Mouse (Mus musculus): ENCODE measurements at regions not wholly inside any gene's neighbourhood (a gene's known extent, or its start where the extent isn't known, plus 50 kb on each side); places are given as distances from the start of the nearest gene placed in this dataset.

GRCm38 (mm10) chr5:50195993-50196392, 137.2 kb upstream of the Adgra3 start:
- TF ChIP-seq CTCF (IDR thresholded peaks at IDR 0.05; ENCODE audit: borderline replicate concordance, extremely low read depth, insufficient read depth, insufficient read length) (no peak), POLR2A (IDR thresholded peaks at IDR 0.05; ENCODE audit: borderline replicate concordance, extremely low read depth, insufficient read depth, insufficient read length, poor library complexity, severe bottlenecking) (no peak)
